Mouse (Mus musculus): ENCODE measurements around the gene Scp2. TPM values are rescaled to one million over a fixed set of nuclear protein-coding genes. Genes with fewer than 3 reads are reported as not detected.

The Scp2 gene
- polyA plus RNA-seq, 1 experiment from 2014 or later = 239 TPM

DNA sequence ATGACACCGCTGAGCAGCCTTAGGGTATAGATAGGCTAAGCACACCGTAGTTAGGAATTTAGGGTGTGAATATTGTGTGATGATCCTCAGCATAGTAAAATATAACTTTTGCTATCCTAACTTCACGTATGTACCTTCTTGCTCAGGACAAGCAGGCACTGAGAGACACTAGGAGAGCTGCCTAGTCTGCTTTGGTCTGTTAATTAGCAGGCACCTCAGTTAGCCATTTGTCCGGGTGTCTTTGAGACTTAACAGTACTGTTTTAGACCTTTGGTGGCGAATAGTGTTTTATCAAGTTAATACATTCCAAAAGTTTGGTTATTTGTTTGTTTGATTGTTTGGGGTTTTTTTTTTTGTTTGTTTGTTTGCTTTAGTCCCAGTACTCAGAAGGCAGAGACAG lies 17.3 kb downstream of the Scp2 start:
- Histone ChIP-seq H3K27ac (ENCODE audit: low read depth) (no peak overlapping the region), H3K9ac (no peak overlapping the region), H3K4me2 (no peak overlapping the region), H3K36me3 (ENCODE audit: insufficient read depth) (no peaks in the 10 kb centered on the region), H3K27me3 (ENCODE audit: insufficient read depth, low read length) (no peaks in the 10 kb centered on the region), H3K9me3 (ENCODE audit: low read depth, low read length) (no peaks in the 10 kb centered on the region), H3K4me1 (ENCODE audit: insufficient read depth) (no peaks in the 10 kb centered on the region), H3K4me3 (ENCODE audit: low read depth, low read length) (no peak overlapping the region)
- DNase-seq (no peak), ATAC-seq (ENCODE audit: insufficient read depth) (no peak)
- TF ChIP-seq CTCF (IDR thresholded peaks at IDR 0.05; ENCODE audit: low read depth) = no peak
- WGBS = 87% methylated on average over 5 of the region's 5 CpGs

- ATAC-seq (ENCODE audit: insufficient read depth) (no peak), DNase-seq (no peak)
- H3K4me3 ChIP-seq (ENCODE audit: low read depth, low read length) = no peak overlapping the region
- H3K4me2 ChIP-seq = no peak overlapping the region
- H3K36me3 ChIP-seq (ENCODE audit: insufficient read depth) = no peaks in the 10 kb centered on the region
- H3K9ac ChIP-seq = no peak overlapping the region
- H3K27me3 ChIP-seq (ENCODE audit: insufficient read depth, low read length) = no peaks in the 10 kb centered on the region
- WGBS = 76% methylated on average over 4 of the region's 4 CpGs
- no peak overlapping the region for H3K27ac ChIP-seq (ENCODE audit: low read depth)
- H3K9me3 ChIP-seq (ENCODE audit: low read depth, low read length) = no peaks in the 10 kb centered on the region
- H3K4me1 ChIP-seq (ENCODE audit: insufficient read depth) = no peaks in the 10 kb centered on the region
- TF ChIP-seq CTCF (IDR thresholded peaks at IDR 0.05; ENCODE audit: low read depth) = no peak
These were observed 18.5 kb downstream of the Scp2 start for GRCm38 (mm10) chr4:108126260-108126659.

- 94% methylated on average over 1 of the region's 1 CpGs for whole genome bisulfite sequencing
These were observed 20.7 kb downstream of the Scp2 start for GRCm38 (mm10) chr4:108124104-108124503.

DNA sequence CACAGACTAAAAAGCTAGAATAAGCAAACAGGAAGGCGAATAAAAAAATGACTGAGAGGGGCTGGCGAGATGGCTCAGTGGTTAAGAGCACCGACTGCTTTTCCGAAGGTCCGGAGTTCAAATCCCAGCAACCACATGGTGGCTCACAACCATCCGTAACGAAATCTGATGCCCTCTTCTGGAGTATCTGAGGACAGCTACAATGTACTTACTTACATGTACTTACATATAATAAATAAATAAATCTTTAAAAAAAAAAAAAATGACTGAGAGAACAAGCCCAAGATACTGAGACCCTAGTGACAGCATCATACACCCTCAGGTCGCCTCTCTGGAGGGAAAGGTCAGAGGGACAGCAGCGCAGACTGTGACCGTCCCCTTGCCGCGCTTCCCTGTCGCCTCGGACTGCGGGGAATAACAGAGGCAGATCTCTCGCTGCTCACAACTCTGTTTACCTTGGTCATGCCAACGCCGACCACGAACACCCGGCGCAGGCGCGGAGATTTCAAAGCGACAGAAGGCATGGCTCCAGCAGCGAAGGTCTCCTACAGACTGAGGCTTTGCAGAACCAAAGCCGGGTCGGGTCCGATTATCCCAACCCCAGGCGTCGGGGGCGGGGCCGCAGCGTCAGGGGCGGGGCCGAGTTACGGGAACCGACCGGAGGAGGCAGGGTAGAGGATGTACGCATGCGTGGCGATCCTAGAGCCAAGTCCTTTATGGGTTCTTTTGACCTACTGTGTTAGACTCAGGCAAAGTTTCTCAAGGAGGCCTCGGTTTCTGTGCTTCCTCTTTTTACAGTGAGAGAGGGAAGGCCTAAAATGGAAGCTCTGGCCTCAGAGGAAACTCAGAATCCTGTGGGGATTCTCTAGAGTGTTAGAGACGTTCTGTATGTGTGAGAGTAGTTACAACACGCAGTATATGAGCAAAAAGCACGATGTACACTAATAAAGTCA lies 26.6 kb downstream of the Scp2 start:
- 0 out of 2 replicates have a peak overlapping the region, but pooled peaks have one; percentile 55 for H3K27ac ChIP-seq (ENCODE audit: low read depth)
- H3K9me3 ChIP-seq (ENCODE audit: low read depth, low read length) = no peaks in the 10 kb centered on the region
- peak; percentile 95 for ATAC-seq (ENCODE audit: insufficient read depth)
- peak; percentile 16; the same call in 1 of the 2 replicates for TF ChIP-seq CTCF (IDR thresholded peaks at IDR 0.05; ENCODE audit: low read depth)
- WGBS = 11% methylated on average over 43 of the region's 45 CpGs
- no peaks in the 10 kb centered on the region for H3K27me3 ChIP-seq (ENCODE audit: insufficient read depth, low read length)
- H3K4me2 ChIP-seq = peak overlapping the region; percentile 63
- peak overlapping the region; percentile 61 for H3K9ac ChIP-seq
- H3K4me1 ChIP-seq (ENCODE audit: insufficient read depth) = no peaks in the 10 kb centered on the region
- DNase-seq = peak; percentile 95
- H3K4me3 ChIP-seq (ENCODE audit: low read depth, low read length) = peak overlapping the region; percentile 47
- no peaks in the 10 kb centered on the region for H3K36me3 ChIP-seq (ENCODE audit: insufficient read depth)

More at GRCm38 (mm10) chr4:108124104-108124503, 20.7 kb downstream of the Scp2 start:
- H3K9me3 ChIP-seq (ENCODE audit: low read depth, low read length) = no peaks in the 10 kb centered on the region
- DNase-seq (no peak), ATAC-seq (ENCODE audit: insufficient read depth) (no peak)
- H3K9ac ChIP-seq = no peak overlapping the region
- no peak for TF ChIP-seq CTCF (IDR thresholded peaks at IDR 0.05; ENCODE audit: low read depth)
- no peaks in the 10 kb centered on the region for H3K36me3 ChIP-seq (ENCODE audit: insufficient read depth)
- no peaks in the 10 kb centered on the region for H3K27me3 ChIP-seq (ENCODE audit: insufficient read depth, low read length)
- no peak overlapping the region for H3K27ac ChIP-seq (ENCODE audit: low read depth)
- no peak overlapping the region for H3K4me2 ChIP-seq
- no peaks in the 10 kb centered on the region for H3K4me1 ChIP-seq (ENCODE audit: insufficient read depth)
- H3K4me3 ChIP-seq (ENCODE audit: low read depth, low read length) = no peak overlapping the region

- 89% methylated on average over 8 of the region's 8 CpGs for WGBS
- no peak overlapping the region for H3K27ac ChIP-seq (ENCODE audit: low read depth)
- H3K4me2 ChIP-seq = peak overlapping the region; percentile 63; the same call in 1 of the 2 replicates
- no peaks in the 10 kb centered on the region for H3K9me3 ChIP-seq (ENCODE audit: low read depth, low read length)
- no peaks in the 10 kb centered on the region for H3K27me3 ChIP-seq (ENCODE audit: insufficient read depth, low read length)
- H3K4me3 ChIP-seq (ENCODE audit: low read depth, low read length) = no peak overlapping the region; the same call in 1 of the 2 replicates
- no peak for ATAC-seq (ENCODE audit: insufficient read depth)
- H3K9ac ChIP-seq = no peak overlapping the region
- no peak for TF ChIP-seq CTCF (IDR thresholded peaks at IDR 0.05; ENCODE audit: low read depth)
- no peaks in the 10 kb centered on the region for H3K36me3 ChIP-seq (ENCODE audit: insufficient read depth)
- H3K4me1 ChIP-seq (ENCODE audit: insufficient read depth) = no peaks in the 10 kb centered on the region
- DNase-seq = no peak
These were observed 27.3 kb downstream of the Scp2 start for GRCm38 (mm10) chr4:108117488-108117887.

GRCm38 (mm10) chr4:108116466-108116865 lies 28.3 kb downstream of the Scp2 start:
- no peaks in the 10 kb centered on the region for H3K9me3 ChIP-seq (ENCODE audit: low read depth, low read length)
- no peak overlapping the region for H3K4me2 ChIP-seq
- H3K36me3 ChIP-seq (ENCODE audit: insufficient read depth) = no peaks in the 10 kb centered on the region
- H3K4me3 ChIP-seq (ENCODE audit: low read depth, low read length) = no peak overlapping the region
- DNase-seq (no peak), ATAC-seq (ENCODE audit: insufficient read depth) (no peak)
- H3K27me3 ChIP-seq (ENCODE audit: insufficient read depth, low read length) = no peaks in the 10 kb centered on the region
- no peak for TF ChIP-seq CTCF (IDR thresholded peaks at IDR 0.05; ENCODE audit: low read depth)
- H3K27ac ChIP-seq (ENCODE audit: low read depth) = no peak overlapping the region
- no peak overlapping the region for H3K9ac ChIP-seq
- WGBS = 79% methylated on average over 2 of the region's 2 CpGs
- H3K4me1 ChIP-seq (ENCODE audit: insufficient read depth) = no peaks in the 10 kb centered on the region

- Histone ChIP-seq H3K27ac (ENCODE audit: low read depth) (no peak overlapping the region), H3K9me3 (ENCODE audit: low read depth, low read length) (no peaks in the 10 kb centered on the region), H3K36me3 (ENCODE audit: insufficient read depth) (no peaks in the 10 kb centered on the region), H3K27me3 (ENCODE audit: insufficient read depth, low read length) (no peaks in the 10 kb centered on the region), H3K9ac (no peak overlapping the region), H3K4me3 (ENCODE audit: low read depth, low read length) (no peak overlapping the region), H3K4me2 (no peak overlapping the region), H3K4me1 (ENCODE audit: insufficient read depth) (no peaks in the 10 kb centered on the region)
- DNase-seq (no peak), ATAC-seq (ENCODE audit: insufficient read depth) (no peak)
- WGBS = 67% methylated on average over 2 of the region's 2 CpGs
- TF ChIP-seq CTCF (IDR thresholded peaks at IDR 0.05; ENCODE audit: low read depth) = no peak
These were observed 34.1 kb downstream of the Scp2 start for GRCm38 (mm10) chr4:108110706-108111105.
